Mouse (Mus musculus) CH12.LX (cell line): Measurements from ENCODE around the gene Psmd9.

ENCODE experiments used
- BHLHE40 ChIP-seq: IDR thresholded peaks from 2 replicates; pipeline ENCODE4 v1.6.1; 2011; ENCODE audit warnings: mild to moderate bottlenecking, low read depth, low read length, improper control_type of control experiment
- CHD2 ChIP-seq: IDR thresholded peaks from 2 replicates; pipeline ENCODE4 v1.6.1; 2011; ENCODE audit warnings: low read length, improper control_type of control experiment
- CTCF ChIP-seq, 2 experiments: IDR thresholded peaks in 1 of 2; conservative IDR thresholded peaks in 1 of 2; 2 replicates each; pipeline ENCODE4 v1.5.1; 2011 to 2012; ENCODE audit warnings: low read depth in 2 of 2, low read length in 2 of 2, improper control_type of control experiment in 1 of 2, inconsistent platforms in 1 of 2, mild to moderate bottlenecking in 1 of 2, moderate library complexity in 1 of 2
- MAX ChIP-seq: IDR thresholded peaks from 2 replicates; pipeline ENCODE4 v1.6.1; 2011; ENCODE audit warnings: low read length, improper control_type of control experiment
- MEF2A ChIP-seq: IDR thresholded peaks from 2 replicates; pipeline ENCODE4 v1.6.1; 2014; ENCODE audit warnings: low read depth, mild to moderate bottlenecking, inconsistent platforms, low read length, improper control_type of control experiment, borderline replicate concordance
- MYC ChIP-seq: IDR thresholded peaks from 2 replicates; pipeline ENCODE4 v1.6.1; 2011; ENCODE audit warnings: low read depth, mild to moderate bottlenecking, improper control_type of control experiment, low read length
- POLR2A ChIP-seq: IDR thresholded peaks from 2 replicates; pipeline ENCODE4 v1.6.1; 2011; ENCODE audit warnings: low read depth, mild to moderate bottlenecking, improper control_type of control experiment, low read length
- POLR2AphosphoS2 ChIP-seq: IDR thresholded peaks from 2 replicates; pipeline ENCODE4 v1.6.1; 2011; ENCODE audit warnings: low read depth, low read length, improper control_type of control experiment
- RAD21 ChIP-seq: IDR thresholded peaks from 2 replicates; pipeline ENCODE4 v1.6.1; 2011; ENCODE audit warnings: low read depth, mild to moderate bottlenecking, low read length, improper control_type of control experiment, moderate library complexity
- USF1 ChIP-seq: IDR thresholded peaks from 2 replicates; pipeline ENCODE4 v1.6.1; 2014; ENCODE audit warnings: low read depth, mild to moderate bottlenecking, inconsistent platforms, low read length, improper control_type of control experiment

GRCm38 (mm10) chr5:123266909-123267308 is 97.7 kb downstream of the Psmd9 start:
- TF ChIP-seq RAD21 (peak; percentile 43), USF1 (no peak), BHLHE40 (no peak), CTCF (conservative IDR thresholded peaks at IDR 0.05 in 1 of 2, IDR thresholded peaks at IDR 0.05 in 1 of 2; ENCODE audit: low read depth in 2 of 2, low read length in 2 of 2) (peak in 1 of 2 experiments; percentile 51; a peak in 2 of 4 replicates), CHD2 (no peak), MYC (no peak), MAX (no peak), MEF2A (no peak), POLR2AphosphoS2 (no peak), POLR2A (no peak)
